Mouse (Mus musculus): ENCODE data around the gene Gm17409. TPM values are rescaled to one million over a fixed set of nuclear protein-coding genes. Genes with fewer than 3 reads are reported as not detected.

Gm17409 gene
- total and polyA plus RNA-seq, 3 experiments, result not detected

DNA sequence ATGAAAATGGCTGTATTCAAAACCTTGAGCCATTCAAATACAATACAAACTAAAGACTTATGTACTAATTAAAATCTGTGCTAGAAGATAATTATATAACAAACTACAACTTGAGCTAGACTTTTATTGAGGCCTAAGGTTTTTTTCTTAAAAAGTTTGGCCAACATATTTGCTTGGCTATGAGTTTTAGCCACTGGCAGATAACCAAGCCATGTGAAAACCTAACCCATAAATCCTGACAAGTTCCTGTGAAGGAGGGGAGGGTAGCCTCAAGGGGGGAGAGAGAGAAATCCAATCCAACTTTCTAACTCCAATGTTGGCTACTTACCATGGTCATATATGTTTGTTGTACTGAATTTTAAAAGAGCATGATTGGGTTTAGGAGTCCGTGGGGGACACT lies 48.6 kb downstream of the Gm17409 start:
- Histone ChIP-seq H3K79me2 (ENCODE audit: control insufficient read depth, insufficient read depth, low read length, poor library complexity) (no peaks in the 10 kb centered on the region), H3K4me1 (ENCODE audit: control insufficient read depth in 1 of 2, insufficient read depth in 2 of 2, low read length in 2 of 2) (no peaks in the 10 kb centered on the region), H3K27me3 (ENCODE audit: control insufficient read depth in 1 of 2, insufficient read depth in 2 of 2, low read length in 2 of 2) (no peaks in the 10 kb centered on the region), H3K9me3 (replicated peaks; ENCODE audit: insufficient read depth, low read length) (no peaks in the 10 kb centered on the region), H3K4me3 (ENCODE audit: control insufficient read depth in 1 of 2, insufficient read depth in 1 of 2, low read depth in 2 of 2, low read length in 2 of 2) (no peak overlapping the region), H3K36me3 (ENCODE audit: control insufficient read depth in 1 of 2, insufficient read depth in 2 of 2, low read length in 2 of 2) (no peaks in the 10 kb centered on the region), H3K27ac (ENCODE audit: control insufficient read depth, low read depth, low read length) (no peak overlapping the region), H3K9ac (ENCODE audit: control insufficient read depth, low read depth, low read length, poor library complexity, severe bottlenecking) (no peak overlapping the region)
- DNase-seq (ENCODE audit: low read depth, low spot score), result no peak
- TF ChIP-seq RAD21 (IDR thresholded peaks at IDR 0.05; ENCODE audit: low read depth, low read length) (no peak), USF2 (IDR thresholded peaks at IDR 0.05; ENCODE audit: borderline replicate concordance in 1 of 2, insufficient read depth in 1 of 2, low read depth in 1 of 2, low read length in 2 of 2) (no peak), HCFC1 (IDR thresholded peaks at IDR 0.05; ENCODE audit: low read depth, low read length) (no peak), ZMIZ1 (IDR thresholded peaks at IDR 0.05; ENCODE audit: low read depth, low read length) (no peak), MEF2A (IDR thresholded peaks at IDR 0.05; ENCODE audit: extremely low read depth, insufficient replicate concordance, low read depth, low read length, poor library complexity, severe bottlenecking) (no peak), GATA1 (IDR thresholded peaks at IDR 0.05; ENCODE audit: low read depth, low read length) (no peak), MAZ (IDR thresholded peaks at IDR 0.05; ENCODE audit: low read depth, low read length) (no peak), ZC3H11A (IDR thresholded peaks at IDR 0.05; ENCODE audit: low read depth, low read length) (no peak), TAL1 (IDR thresholded peaks at IDR 0.05; ENCODE audit: low read length) (no peak), NELFE (IDR thresholded peaks at IDR 0.05; ENCODE audit: low read depth, low read length) (no peak), JUND (IDR thresholded peaks at IDR 0.05; ENCODE audit: low read depth, low read length) (no peak), SIN3A (IDR thresholded peaks at IDR 0.05; ENCODE audit: low read length) (no peak), ZNF384 (IDR thresholded peaks at IDR 0.05; ENCODE audit: low read depth, low read length) (no peak), ELF1 (IDR thresholded peaks at IDR 0.05; ENCODE audit: low read depth, low read length) (no peak), MAX (IDR thresholded peaks at IDR 0.05; ENCODE audit: low read length) (no peak)

Other genes starting within 250 kb of the Gm17409 start
- not detected in 2 replicates for gene Acvr1c, start 112.2 kb upstream of the Gm17409 start, total RNA-seq (2012; rRNA removed)
- not detected for gene Acvr1c, start 112.2 kb upstream of the Gm17409 start, polyA plus RNA-seq (2012; ENCODE audit: insufficient read depth in 1 of 2, insufficient read length in 2 of 2, low read depth in 1 of 2, low replicate concordance in 2 of 2, missing spikeins in 1 of 2)
- gene Acvr1, start 97.0 kb downstream of the Gm17409 start, total RNA-seq (2012; rRNA removed), result not detected in 2 replicates
- gene Acvr1, start 97.0 kb downstream of the Gm17409 start, polyA plus RNA-seq (2012; ENCODE audit: insufficient read depth in 1 of 2, insufficient read length in 2 of 2, low read depth in 1 of 2, low replicate concordance in 2 of 2, missing spikeins in 1 of 2), result not detected
- gene Upp2, start 97.2 kb downstream of the Gm17409 start, total RNA-seq (2012; rRNA removed), result not detected in 2 replicates
- not detected for gene Upp2, start 97.2 kb downstream of the Gm17409 start, polyA plus RNA-seq (2012; ENCODE audit: insufficient read depth in 1 of 2, insufficient read length in 2 of 2, low read depth in 1 of 2, low replicate concordance in 2 of 2, missing spikeins in 1 of 2)